Comparison of ENCODE assay signal across 8 mouse cellular contexts in genomic region chr13:46008831-46009666, GRCm38 (mm10). TPM values are rescaled to one million over a fixed set of nuclear protein-coding genes. Genes with fewer than 3 reads are reported as not detected.
A peak's percentile ranks its signal among the peaks of the same experiment; 100 is the strongest.
DNase-seq lines count a peak whose midpoint lies in the region; ATAC-seq and TF ChIP-seq lines count a peak whose summit lies in the region.

No protein-coding gene starts in this region.

- DNase-seq in cerebellum, adult 18-20 months: peak; percentile 23
- no peak for DNase-seq in cerebellum, adult 11 months
- DNase-seq in lung, postnatal 10 days: peak; percentile 11
- no peak for DNase-seq in lung, postnatal 0 days (ENCODE audit: low spot score)
- DNase-seq in urinary bladder, postnatal 14 days (ENCODE audit: low spot score): no peak

- no peak for TF ChIP-seq EP300 in lung, postnatal 0 days (IDR thresholded peaks at IDR 0.05)

- no peaks in the 10 kb centered on the region for H3K9me3 ChIP-seq in lung, postnatal 0 days (ENCODE audit: low read length)
- no peaks in the 10 kb centered on the region for H3K9me3 ChIP-seq in intestine, embryonic 16.5 days (ENCODE audit: control insufficient read depth, low read length)
- H3K9me3 ChIP-seq in neural tube, embryonic 14.5 days (ENCODE audit: control insufficient read depth, low read length): no peaks in the 10 kb centered on the region
- H3K9me3 ChIP-seq in liver, embryonic 12.5 days (replicated peaks): no peaks in the 10 kb centered on the region

- H3K27me3 ChIP-seq in lung, postnatal 0 days (replicated peaks; ENCODE audit: insufficient read depth, low read length): no peaks in the 10 kb centered on the region
- peaks cover 7% of the 10 kb centered on the region; the same call in 1 of the 2 replicates for H3K27me3 ChIP-seq in intestine, embryonic 16.5 days (replicated peaks; ENCODE audit: control insufficient read depth, insufficient read depth, low read length)
- no peaks in the 10 kb centered on the region for H3K27me3 ChIP-seq in neural tube, embryonic 14.5 days (ENCODE audit: control insufficient read depth, insufficient read depth, low read length)
- H3K27me3 ChIP-seq in liver, embryonic 12.5 days (replicated peaks): peaks cover 35% of the 10 kb centered on the region

- H3K9ac ChIP-seq in lung, postnatal 0 days (replicated peaks; ENCODE audit: low read depth): no peak overlapping the region
- no peak overlapping the region for H3K9ac ChIP-seq in intestine, embryonic 16.5 days (ENCODE audit: low read depth, low read length)
- H3K9ac ChIP-seq in neural tube, embryonic 14.5 days (replicated peaks; ENCODE audit: low read depth, low read length): peak overlapping the region; percentile 32; the same call in 1 of the 2 replicates
- no peak overlapping the region for H3K9ac ChIP-seq in liver, embryonic 12.5 days

- WGBS in lung, postnatal 0 days: 14% methylated on average over 30 of the region's 30 CpGs
- 13% methylated on average over 30 of the region's 30 CpGs for WGBS in intestine, embryonic 16.5 days
- 8% methylated on average over 30 of the region's 30 CpGs for WGBS in neural tube, embryonic 14.5 days
- 25% methylated on average over 30 of the region's 30 CpGs for WGBS in liver, embryonic 12.5 days (ENCODE audit: insufficient replicate concordance)

- H3K36me3 ChIP-seq in lung, postnatal 0 days (ENCODE audit: insufficient read depth, low read length): no peaks in the 10 kb centered on the region
- no peaks in the 10 kb centered on the region for H3K36me3 ChIP-seq in intestine, embryonic 16.5 days (ENCODE audit: control insufficient read depth, insufficient read depth, low read length)
- H3K36me3 ChIP-seq in neural tube, embryonic 14.5 days (ENCODE audit: control insufficient read depth, insufficient read depth, low read length): no peaks in the 10 kb centered on the region
- H3K36me3 ChIP-seq in liver, embryonic 12.5 days: no peaks in the 10 kb centered on the region

- no peak for ATAC-seq in lung, postnatal 0 days
- ATAC-seq in intestine, embryonic 16.5 days: no peak
- peak; percentile 36; the same call in 1 of the 2 replicates for ATAC-seq in neural tube, embryonic 14.5 days (ENCODE audit: low read depth)
- ATAC-seq in liver, embryonic 12.5 days: no peak

- TF ChIP-seq CTCF in lung, postnatal 0 days (IDR thresholded peaks at IDR 0.05): no peak

- H3K4me3 ChIP-seq in lung, postnatal 0 days (ENCODE audit: low read depth, low read length): no peak overlapping the region
- H3K4me3 ChIP-seq in intestine, embryonic 16.5 days (ENCODE audit: low read length): no peak overlapping the region
- peak overlapping the region; percentile 3; the same call in 1 of the 2 replicates for H3K4me3 ChIP-seq in neural tube, embryonic 14.5 days (ENCODE audit: low read depth, low read length)
- H3K4me3 ChIP-seq in liver, embryonic 12.5 days: no peak overlapping the region

- H3K4me2 ChIP-seq in lung, postnatal 0 days (replicated peaks; ENCODE audit: low read depth, low read length): no peak overlapping the region
- peak overlapping the region; percentile 13; the same call in 1 of the 2 replicates for H3K4me2 ChIP-seq in intestine, embryonic 16.5 days (ENCODE audit: low read depth, low read length)
- H3K4me2 ChIP-seq in neural tube, embryonic 14.5 days (ENCODE audit: low read depth, low read length): peak overlapping the region; percentile 41
- no peak overlapping the region for H3K4me2 ChIP-seq in liver, embryonic 12.5 days

- H3K4me1 ChIP-seq in lung, postnatal 0 days (ENCODE audit: insufficient read depth, low read depth, low read length): no peaks in the 10 kb centered on the region
- no peaks in the 10 kb centered on the region for H3K4me1 ChIP-seq in intestine, embryonic 16.5 days (ENCODE audit: control insufficient read depth, insufficient read depth, low read length)
- peaks cover 22% of the 10 kb centered on the region for H3K4me1 ChIP-seq in neural tube, embryonic 14.5 days (ENCODE audit: control insufficient read depth, insufficient read depth, low read length)
- H3K4me1 ChIP-seq in liver, embryonic 12.5 days: no peaks in the 10 kb centered on the region

- no peak overlapping the region for H3K27ac ChIP-seq in lung, postnatal 0 days (ENCODE audit: low read length)
- no peak overlapping the region for H3K27ac ChIP-seq in intestine, embryonic 16.5 days (ENCODE audit: low read length)
- peak overlapping the region; percentile 64 for H3K27ac ChIP-seq in neural tube, embryonic 14.5 days (ENCODE audit: low read depth, low read length)
- no peak overlapping the region for H3K27ac ChIP-seq in liver, embryonic 12.5 days

RNA-seq across cellular contexts. Expression of gene Atxn1, which starts 44.2 kb away (rescaled TPM):
- polyA plus RNA-seq in lung, postnatal 0 days (2015; fragmentation: Nextera tagmentation; extraction: Ambion mirVana): 11.9 and 14.7 TPM in 2 replicates
- polyA plus RNA-seq in intestine, embryonic 16.5 days (2015; fragmentation: Nextera tagmentation; extraction: Ambion mirVana): 5.0 and 5.3 TPM in 2 replicates
- polyA plus RNA-seq in neural tube, embryonic 14.5 days (2014; fragmentation: Nextera tagmentation; extraction: Ambion mirVana): 7.5 and 9.4 TPM in 2 replicates
- 1.6 and 1.7 TPM in 2 replicates for polyA plus RNA-seq in liver, embryonic 12.5 days (2016; fragmentation: Nextera tagmentation; extraction: Ambion mirVana)

Comparison
In these comparisons a context has a peak if more than half of its experiments do, and no peak if none do; other contexts are left out.
1. DNase-seq: peak in cerebellum, adult 18-20 months (2 of 2) and lung, postnatal 10 days (single experiment); none in cerebellum, adult 11 months (single experiment), lung, postnatal 0 days (single experiment) and urinary bladder, postnatal 14 days (single experiment).
2. H3K4me2 ChIP-seq: peak in intestine, embryonic 16.5 days (single experiment) and neural tube, embryonic 14.5 days (single experiment); none in lung, postnatal 0 days (single experiment) and liver, embryonic 12.5 days (single experiment).